Mouse (Mus musculus) midbrain, embryonic 15.5 days (tissue): Measurements from ENCODE around the gene Sf3b5. TPM values are rescaled to one million over a fixed set of nuclear protein-coding genes. Genes with fewer than 3 reads are reported as not detected.

Experiments
- ATAC-seq: fragments of 200-750 bp; cut with Nextera tagmentation; replicated peaks from 2 replicates; pipeline ENCODE4 v1.8.0; 2017; ENCODE audit warnings: moderate TSS enrichment
- H3K27ac ChIP-seq: fragments of 300-500 bp; sonication (generic); 2 replicates; pipeline ENCODE4 v1.5.1; 2015; ENCODE audit warnings: mild to moderate bottlenecking, inconsistent platforms
- H3K27me3 ChIP-seq: fragments of 300-500 bp; sonication (generic); replicated peaks from 2 replicates; pipeline ENCODE4 v1.6.1; 2015; ENCODE audit warnings: inconsistent platforms
- H3K36me3 ChIP-seq: fragments of 300-500 bp; sonication (generic); replicated peaks from 2 replicates; pipeline ENCODE4 v1.6.1; 2015; ENCODE audit warnings: inconsistent platforms
- H3K4me1 ChIP-seq: fragments of 300-500 bp; sonication (generic); 2 replicates; pipeline ENCODE4 v1.6.1; 2015; ENCODE audit warnings: inconsistent platforms
- H3K4me2 ChIP-seq: fragments of 300-500 bp; sonication (generic); 2 replicates; pipeline ENCODE4 v1.6.1; 2015; ENCODE audit warnings: inconsistent platforms, mild to moderate bottlenecking, moderate library complexity
- H3K4me3 ChIP-seq: fragments of 300-500 bp; sonication (generic); 2 replicates; pipeline ENCODE4 v1.5.1; 2015; ENCODE audit warnings: mild to moderate bottlenecking, inconsistent platforms
- H3K9ac ChIP-seq: fragments of 300-500 bp; sonication (generic); 2 replicates; pipeline ENCODE4 v1.6.1; 2015; ENCODE audit warnings: mild to moderate bottlenecking, inconsistent platforms
- H3K9me3 ChIP-seq: fragments of 300-500 bp; sonication (generic); 2 replicates; pipeline ENCODE4 v1.6.1; 2016; ENCODE audit warnings: inconsistent platforms
- WGBS: fragments of 180-500 bp; shearing (Covaris S2); methylation state at CpG from one replicate; pipeline ENCODE4 v1.1.7; 2015; ENCODE audit warnings: mixed read lengths; 5-methylcytosine and 5-hydroxymethylcytosine counted together
- polyA plus RNA-seq: library from polyadenylated mRNA; unstranded; fragments of >200 nt; fragmentation: Nextera tagmentation; extraction: Ambion mirVana; gene quantifications from 2 replicates; pipeline ENCODE4 v1.2.1, GENCODE M21; 2015

Gene Sf3b5
- polyA plus RNA-seq, 1 experiment from 2014 or later = 21.6 TPM

- ATAC-seq = no peak
These were observed 27.3 kb upstream of the Sf3b5 start for GRCm38 (mm10) chr10:12977787-12978212.

GRCm38 (mm10) chr10:12981071-12981470 lies 24.1 kb upstream of the Sf3b5 start:
- Histone ChIP-seq H3K36me3 (no peaks in the 10 kb centered on the region), H3K27ac (no peak overlapping the region), H3K27me3 (no peaks in the 10 kb centered on the region), H3K9me3 (no peaks in the 10 kb centered on the region), H3K4me1 (no peaks in the 10 kb centered on the region), H3K4me2 (no peak overlapping the region), H3K9ac (no peak overlapping the region), H3K4me3 (no peak overlapping the region)
- 78% methylated on average over 7 of the region's 7 CpGs for WGBS
- no peak for ATAC-seq

More at GRCm38 (mm10) chr10:12977787-12978212, 27.3 kb upstream of the Sf3b5 start:
- no peak overlapping the region for H3K4me3 ChIP-seq
- H3K4me1 ChIP-seq = no peaks in the 10 kb centered on the region
- 78% methylated on average over 9 of the region's 9 CpGs for WGBS
- no peaks in the 10 kb centered on the region for H3K36me3 ChIP-seq
- H3K27ac ChIP-seq = no peak overlapping the region
- no peaks in the 10 kb centered on the region for H3K27me3 ChIP-seq
- no peaks in the 10 kb centered on the region for H3K9me3 ChIP-seq
- no peak overlapping the region for H3K4me2 ChIP-seq
- no peak overlapping the region for H3K9ac ChIP-seq

DNA sequence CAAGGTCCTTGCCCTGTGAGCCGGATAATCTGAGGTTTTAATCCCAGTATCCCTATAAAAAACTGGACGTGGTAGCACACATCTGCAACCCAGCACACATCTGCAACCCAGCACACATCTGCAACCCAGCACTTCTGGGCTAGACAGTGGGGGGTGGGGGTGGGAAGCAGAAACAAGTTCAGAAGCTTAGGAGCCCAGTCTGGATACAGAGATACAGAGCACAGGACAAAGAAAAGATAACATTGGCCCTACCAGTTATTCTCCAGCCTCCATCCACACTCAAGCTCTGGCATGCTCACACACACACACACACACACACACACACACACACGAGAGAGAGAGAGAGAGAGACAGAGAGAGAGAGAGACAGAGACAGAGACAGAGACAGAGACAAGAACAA lies 21.6 kb upstream of the Sf3b5 start:
- Histone ChIP-seq H3K4me1 (no peaks in the 10 kb centered on the region), H3K27me3 (no peaks in the 10 kb centered on the region), H3K9me3 (no peaks in the 10 kb centered on the region), H3K4me3 (no peak overlapping the region), H3K36me3 (no peaks in the 10 kb centered on the region), H3K27ac (no peak overlapping the region), H3K9ac (no peak overlapping the region), H3K4me2 (no peak overlapping the region)
- no peak for ATAC-seq
- WGBS = 77% methylated on average over 3 of the region's 3 CpGs

GRCm38 (mm10) chr10:12985028-12985427 lies 20.1 kb upstream of the Sf3b5 start:
- H3K9me3 ChIP-seq = no peaks in the 10 kb centered on the region
- no peaks in the 10 kb centered on the region for H3K27me3 ChIP-seq
- H3K4me3 ChIP-seq = no peak overlapping the region
- no peaks in the 10 kb centered on the region for H3K36me3 ChIP-seq
- WGBS = 90% methylated on average over 3 of the region's 3 CpGs
- H3K9ac ChIP-seq = no peak overlapping the region
- ATAC-seq = no peak
- H3K4me2 ChIP-seq = no peak overlapping the region
- H3K27ac ChIP-seq = no peak overlapping the region
- no peaks in the 10 kb centered on the region for H3K4me1 ChIP-seq

- ATAC-seq = no peak
- no peak overlapping the region for H3K4me2 ChIP-seq
- H3K36me3 ChIP-seq = no peaks in the 10 kb centered on the region
- no peak overlapping the region for H3K4me3 ChIP-seq
- H3K27ac ChIP-seq = no peak overlapping the region
- no peaks in the 10 kb centered on the region for H3K4me1 ChIP-seq
- H3K9me3 ChIP-seq = no peaks in the 10 kb centered on the region
- whole genome bisulfite sequencing = 42% methylated on average over 5 of the region's 5 CpGs
- H3K9ac ChIP-seq = no peak overlapping the region
- H3K27me3 ChIP-seq = no peaks in the 10 kb centered on the region
These were observed 18.7 kb upstream of the Sf3b5 start for GRCm38 (mm10) chr10:12986485-12986884.

GRCm38 (mm10) chr10:12986943-12987342 lies 18.2 kb upstream of the Sf3b5 start:
- no peaks in the 10 kb centered on the region for H3K27me3 ChIP-seq
- no peaks in the 10 kb centered on the region for H3K36me3 ChIP-seq
- 37% methylated on average over 4 of the region's 4 CpGs for WGBS
- no peaks in the 10 kb centered on the region for H3K4me1 ChIP-seq
- no peak overlapping the region for H3K4me3 ChIP-seq
- ATAC-seq = no peak
- no peak overlapping the region for H3K9ac ChIP-seq
- H3K4me2 ChIP-seq = no peak overlapping the region
- no peaks in the 10 kb centered on the region for H3K9me3 ChIP-seq
- H3K27ac ChIP-seq = no peak overlapping the region

GRCm38 (mm10) chr10:12991953-12992352 lies 13.2 kb upstream of the Sf3b5 start:
- no peak overlapping the region for H3K9ac ChIP-seq
- WGBS = 91% methylated on average over 5 of the region's 5 CpGs
- no peak overlapping the region for H3K4me2 ChIP-seq
- no peak overlapping the region for H3K27ac ChIP-seq
- no peaks in the 10 kb centered on the region for H3K36me3 ChIP-seq
- H3K27me3 ChIP-seq = no peaks in the 10 kb centered on the region
- H3K9me3 ChIP-seq = no peaks in the 10 kb centered on the region
- H3K4me3 ChIP-seq = no peak overlapping the region
- H3K4me1 ChIP-seq = no peaks in the 10 kb centered on the region
- no peak for ATAC-seq

DNA sequence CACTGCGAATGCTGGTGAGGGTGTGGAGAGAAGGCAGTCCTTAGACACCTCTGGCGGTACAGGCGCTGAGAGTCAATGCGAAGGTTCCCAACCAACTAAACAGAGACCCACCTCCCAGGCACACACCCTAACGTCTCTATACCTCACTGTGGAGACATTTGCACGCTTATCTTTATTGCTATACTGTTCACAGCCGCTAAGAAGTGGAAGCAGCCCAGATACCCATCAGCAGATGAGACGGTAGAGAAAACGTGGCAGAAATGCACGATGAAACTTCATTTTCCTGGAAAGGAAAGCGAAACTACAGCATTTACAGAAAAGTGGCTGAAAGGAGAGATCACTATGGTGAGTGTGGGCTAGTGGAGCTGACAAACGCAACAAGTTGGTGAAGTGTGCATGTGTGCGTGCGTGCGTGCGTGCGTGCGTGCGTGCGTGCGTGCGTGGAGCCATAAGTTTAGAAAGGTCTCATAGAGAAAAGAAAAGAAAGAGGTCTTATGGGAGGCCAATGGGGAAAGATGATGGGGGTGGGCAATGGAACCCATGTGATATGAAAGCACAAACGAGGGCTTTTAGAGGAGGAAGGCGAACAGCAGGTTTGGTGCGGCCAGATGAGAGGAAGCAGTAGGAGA lies 11.6 kb upstream of the Sf3b5 start:
- no peaks in the 10 kb centered on the region for H3K36me3 ChIP-seq
- WGBS = 89% methylated on average over 25 of the region's 25 CpGs
- H3K27me3 ChIP-seq = no peaks in the 10 kb centered on the region
- no peaks in the 10 kb centered on the region for H3K9me3 ChIP-seq
- H3K4me2 ChIP-seq = no peak overlapping the region
- no peak overlapping the region for H3K9ac ChIP-seq
- H3K4me1 ChIP-seq = no peaks in the 10 kb centered on the region
- H3K27ac ChIP-seq = no peak overlapping the region
- ATAC-seq = no peak
- H3K4me3 ChIP-seq = no peak overlapping the region

- Histone ChIP-seq H3K36me3 (no peaks in the 10 kb centered on the region), H3K9ac (no peak overlapping the region), H3K27ac (no peak overlapping the region), H3K4me3 (no peak overlapping the region), H3K27me3 (no peaks in the 10 kb centered on the region), H3K4me1 (no peaks in the 10 kb centered on the region), H3K9me3 (no peaks in the 10 kb centered on the region), H3K4me2 (no peak overlapping the region)
- 48% methylated on average over 17 of the region's 17 CpGs for WGBS
- ATAC-seq = peak; percentile 82
These were observed 8.2 kb upstream of the Sf3b5 start for GRCm38 (mm10) chr10:12996736-12997477.

DNA sequence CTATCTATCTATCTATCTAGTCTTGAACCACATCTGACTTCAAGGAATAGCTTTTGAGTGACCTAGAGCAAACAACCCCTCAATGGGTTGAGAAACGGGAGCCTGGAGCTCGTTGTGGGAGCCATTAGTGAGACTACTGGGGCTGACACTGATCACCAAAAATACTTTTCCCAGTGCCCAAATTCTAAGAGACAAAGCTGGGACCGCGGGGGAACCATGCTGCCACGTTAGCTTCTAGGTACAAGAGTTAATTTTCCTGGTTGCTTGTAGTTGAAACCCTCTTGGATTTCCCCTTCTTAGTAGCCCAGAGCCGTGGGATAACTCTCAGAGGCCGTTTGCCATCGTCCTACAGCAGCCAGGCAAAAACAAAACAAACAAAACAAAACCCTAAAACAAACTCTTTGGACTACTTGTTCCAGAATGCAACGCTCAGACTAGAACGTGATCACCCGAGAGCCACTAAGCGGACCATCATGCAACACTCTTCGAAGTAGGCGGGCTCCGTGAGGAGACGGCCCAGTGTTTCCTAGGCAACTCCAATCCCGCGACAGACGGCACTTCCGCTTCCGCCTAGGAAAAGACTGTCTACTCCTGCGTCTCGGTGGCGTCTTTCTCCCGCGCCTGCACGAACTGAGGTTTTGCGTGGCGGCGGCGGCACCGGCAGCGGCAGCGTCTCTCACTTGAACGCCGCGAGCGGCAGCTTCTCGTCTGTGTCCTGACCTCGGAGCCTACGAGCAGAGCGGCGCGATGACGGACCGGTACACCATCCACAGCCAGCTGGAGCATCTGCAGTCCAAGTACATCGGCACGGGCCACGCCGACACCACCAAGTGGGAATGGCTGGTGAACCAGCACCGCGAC lies 3.0 kb downstream of the Sf3b5 start:
- 4% methylated on average over 52 of the region's 52 CpGs for WGBS
- Histone ChIP-seq H3K4me3 (peak overlapping the region; percentile 82), H3K36me3 (no peaks in the 10 kb centered on the region), H3K9me3 (no peaks in the 10 kb centered on the region), H3K4me1 (peaks cover 17% of the 10 kb centered on the region), H3K27me3 (no peaks in the 10 kb centered on the region), H3K9ac (peak overlapping the region; percentile 69), H3K4me2 (peak overlapping the region; percentile 84), H3K27ac (peak overlapping the region; percentile 83)
- ATAC-seq = peak; percentile 100

- WGBS = 2% methylated on average over 29 of the region's 29 CpGs
- H3K9me3 ChIP-seq = no peaks in the 10 kb centered on the region
- H3K4me3 ChIP-seq = peak overlapping the region; percentile 82
- H3K27me3 ChIP-seq = no peaks in the 10 kb centered on the region
- H3K36me3 ChIP-seq = no peaks in the 10 kb centered on the region
- H3K4me1 ChIP-seq = peaks cover 17% of the 10 kb centered on the region
- H3K4me2 ChIP-seq = peak overlapping the region; percentile 84
- ATAC-seq = peak; percentile 46
- peak overlapping the region; percentile 83 for H3K27ac ChIP-seq
- peak overlapping the region; percentile 69 for H3K9ac ChIP-seq
These were observed 3.6 kb downstream of the Sf3b5 start for GRCm38 (mm10) chr10:13008737-13009121.

DNA sequence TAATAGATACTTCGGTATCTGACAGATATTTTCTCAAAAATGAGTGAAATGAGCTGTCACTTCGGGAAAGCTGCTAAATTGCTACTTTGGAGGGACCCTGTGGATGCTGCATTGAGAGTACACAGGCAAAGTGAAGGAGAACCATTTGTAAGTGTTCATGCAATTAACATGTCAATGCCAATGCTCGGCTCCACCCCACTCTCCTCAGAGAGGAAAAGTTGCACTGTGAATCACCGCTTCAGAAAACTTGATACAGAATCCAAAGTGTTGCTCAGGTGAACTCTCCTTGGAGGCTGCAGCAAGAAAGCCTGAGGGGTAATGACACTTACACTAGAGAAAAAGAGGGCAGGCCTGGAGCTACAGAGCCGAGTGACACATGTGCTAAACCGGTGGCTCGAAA lies 8.9 kb downstream of the Sf3b5 start:
- Histone ChIP-seq H3K9ac (no peak overlapping the region), H3K27ac (no peak overlapping the region), H3K4me1 (peaks cover 15% of the 10 kb centered on the region), H3K4me3 (no peak overlapping the region), H3K27me3 (no peaks in the 10 kb centered on the region), H3K36me3 (no peaks in the 10 kb centered on the region), H3K4me2 (no peak overlapping the region), H3K9me3 (no peaks in the 10 kb centered on the region)
- 72% methylated on average over 7 of the region's 7 CpGs for WGBS
- no peak for ATAC-seq
